Mouse (Mus musculus) liver, embryonic 14.5 days (tissue): ENCODE results near the gene Arhgef7. TPM values are rescaled to one million over a fixed set of nuclear protein-coding genes. Genes with fewer than 3 reads are reported as not detected.

Source experiments
- ATAC-seq: fragments of 200-750 bp; cut with Nextera tagmentation; 2 replicates; pipeline ENCODE4 v1.8.0; 2017; ENCODE audit warnings: moderate number of reproducible peaks, mild to moderate bottlenecking, moderate library complexity; ENCODE audit not compliant: insufficient read depth
- DNase-seq, 3 experiments: peaks; one replicate each; pipeline ENCODE4 v3.0.0-alpha.2; 2012 to 2013; ENCODE audit warnings: low read depth in 3 of 3, low spot score in 3 of 3
- H3K27ac ChIP-seq: fragments of 300-500 bp; sonication (generic); 2 replicates; pipeline ENCODE4 v1.5.1; 2014; ENCODE audit warnings: moderate library complexity, mild to moderate bottlenecking, control low read depth, inconsistent platforms
- H3K27me3 ChIP-seq: fragments of 300-500 bp; sonication (generic); 2 replicates; pipeline ENCODE4 v1.6.1; 2014; ENCODE audit warnings: mild to moderate bottlenecking, low read length, moderate library complexity; ENCODE audit not compliant: control insufficient read depth, insufficient read depth
- H3K36me3 ChIP-seq: fragments of 300-500 bp; sonication (generic); replicated peaks from 2 replicates; pipeline ENCODE4 v1.6.1; 2014; ENCODE audit warnings: low read depth; ENCODE audit not compliant: control insufficient read depth, insufficient read depth
- H3K4me1 ChIP-seq, 2 experiments: fragments of 200-500 bp in 1 of 2; fragments of 300-500 bp in 1 of 2; sonication (generic) in 1 of 2; replicated peaks; 2 replicates each; pipeline ENCODE4 v1.6.1; 2012 to 2014; ENCODE audit warnings: antibody characterized with exemption in 1 of 2, inconsistent platforms in 1 of 2, low read length in 1 of 2; ENCODE audit not compliant: control insufficient read depth in 2 of 2, insufficient read depth in 2 of 2
- H3K4me2 ChIP-seq: fragments of 300-500 bp; sonication (generic); 2 replicates; pipeline ENCODE4 v1.6.1; 2014; ENCODE audit warnings: low read depth, mild to moderate bottlenecking, control low read depth, moderate library complexity
- H3K4me3 ChIP-seq, 2 experiments: fragments of 200-500 bp in 1 of 2; fragments of 300-500 bp in 1 of 2; sonication (generic) in 1 of 2; 2 replicates each; pipeline ENCODE4 v1.5.1; 2012 to 2014; ENCODE audit warnings: low read depth in 2 of 2, low read length in 2 of 2, mild to moderate bottlenecking in 2 of 2, control low read depth in 1 of 2, inconsistent platforms in 1 of 2, moderate library complexity in 1 of 2; ENCODE audit not compliant: insufficient read depth in 1 of 2
- H3K9ac ChIP-seq: fragments of 300-500 bp; sonication (generic); replicated peaks from 2 replicates; pipeline ENCODE4 v1.6.1; 2014; ENCODE audit warnings: mild to moderate bottlenecking, control low read depth, moderate library complexity
- H3K9me3 ChIP-seq: fragments of 300-500 bp; sonication (generic); 2 replicates; pipeline ENCODE4 v1.6.1; 2016; ENCODE audit warnings: low read length, mixed read lengths; ENCODE audit not compliant: control insufficient read depth
- CTCF ChIP-seq: IDR thresholded peaks from 2 replicates; pipeline ENCODE4 v1.5.1; 2016; ENCODE audit warnings: antibody characterized with exemption, low read depth, control low read depth
- EP300 ChIP-seq: IDR thresholded peaks from 2 replicates; pipeline ENCODE4 v1.6.1; 2016; ENCODE audit warnings: antibody characterized with exemption, low read depth
- WGBS: fragments of 180-500 bp; shearing (Covaris S2); extraction: QIAGEN DNeasy Blood & Tissue Kit; methylation state at CpG from one replicate; pipeline ENCODE4 v1.1.7; 2014; ENCODE audit not compliant: insufficient replicate concordance; 5-methylcytosine and 5-hydroxymethylcytosine counted together
- polyA plus RNA-seq, 2 experiments: library from polyadenylated mRNA; depleted of rRNA in 1 of 2; stranded (reverse) in 1 of 2; unstranded in 1 of 2; fragments of >200 nt; fragmentation: Nextera tagmentation in 1 of 2; extraction: Ambion mirVana in 1 of 2; gene quantifications; 2 replicates each; pipeline versions ENCODE4 v1.2.1 to v1.2.3; 2012 to 2014

Gene Arhgef7
- polyA plus RNA-seq, 2 experiments = 6.5 to 7.0 TPM

GRCm38 (mm10) chr8:11730271-11730940 lies 2.9 kb downstream of the Arhgef7 start:
- Histone ChIP-seq H3K9ac (no peak overlapping the region), H3K27me3 (peaks cover 48% of the 10 kb centered on the region), H3K27ac (no peak overlapping the region), H3K4me3 (no peak overlapping the region), H3K36me3 (no peaks in the 10 kb centered on the region), H3K4me2 (no peak overlapping the region), H3K9me3 (no peaks in the 10 kb centered on the region), H3K4me1 (no peaks in the 10 kb centered on the region)
- ATAC-seq = no peak
- TF ChIP-seq EP300 = no peak
- no peak for TF ChIP-seq CTCF
- no peak for DNase-seq
- 56% methylated on average over 12 of the region's 12 CpGs for WGBS

GRCm38 (mm10) chr8:11735672-11736235 lies 8.2 kb downstream of the Arhgef7 start:
- 60% methylated on average over 15 of the region's 15 CpGs for WGBS
- Histone ChIP-seq H3K36me3 (no peaks in the 10 kb centered on the region), H3K9me3 (no peaks in the 10 kb centered on the region), H3K9ac (no peak overlapping the region), H3K27ac (no peak overlapping the region), H3K27me3 (no peaks in the 10 kb centered on the region), H3K4me2 (no peak overlapping the region), H3K4me1 (no peaks in the 10 kb centered on the region), H3K4me3 (no peak overlapping the region)
- ATAC-seq (peak; percentile 45; the same call in 1 of the 2 replicates), DNase-seq (no peak)
- TF ChIP-seq CTCF (no peak; the same call in 1 of the 2 replicates), EP300 (no peak)

- no peak for DNase-seq
- WGBS = 54% methylated on average over 6 of the region's 6 CpGs
- Histone ChIP-seq H3K27ac (no peak overlapping the region), H3K27me3 (no peaks in the 10 kb centered on the region), H3K9me3 (no peaks in the 10 kb centered on the region), H3K36me3 (no peaks in the 10 kb centered on the region), H3K9ac (no peak overlapping the region), H3K4me1 (peaks cover 0 to 2% of the 10 kb centered on the region in 2 experiments; a peak in 1 of 4 replicates), H3K4me2 (no peak overlapping the region), H3K4me3 (no peak overlapping the region)
- no peak for ATAC-seq
- TF ChIP-seq EP300 (no peak), CTCF (no peak)
These were observed 9.6 kb downstream of the Arhgef7 start for GRCm38 (mm10) chr8:11737096-11737495.

GRCm38 (mm10) chr8:11739082-11739481 lies 11.6 kb downstream of the Arhgef7 start:
- WGBS = 53% methylated on average over 5 of the region's 5 CpGs

GRCm38 (mm10) chr8:11740857-11741256 lies 13.3 kb downstream of the Arhgef7 start:
- H3K9me3 ChIP-seq = no peaks in the 10 kb centered on the region
- no peak overlapping the region for H3K27ac ChIP-seq
- no peak for ATAC-seq
- no peaks in the 10 kb centered on the region for H3K27me3 ChIP-seq
- peaks cover 0 to 2% of the 10 kb centered on the region in 2 experiments; a peak in 1 of 4 replicates for H3K4me1 ChIP-seq
- H3K4me2 ChIP-seq = no peak overlapping the region
- DNase-seq = no peak
- no peak overlapping the region for H3K9ac ChIP-seq
- no peak for TF ChIP-seq CTCF
- no peak for TF ChIP-seq EP300
- WGBS = 47% methylated on average over 2 of the region's 2 CpGs
- H3K36me3 ChIP-seq = no peaks in the 10 kb centered on the region
- H3K4me3 ChIP-seq = no peak overlapping the region

More at GRCm38 (mm10) chr8:11739082-11739481, 11.6 kb downstream of the Arhgef7 start:
- ATAC-seq (no peak), DNase-seq (no peak)
- Histone ChIP-seq H3K9ac (no peak overlapping the region), H3K36me3 (no peaks in the 10 kb centered on the region), H3K4me2 (no peak overlapping the region), H3K4me1 (peaks cover 0 to 2% of the 10 kb centered on the region in 2 experiments; a peak in 1 of 4 replicates), H3K4me3 (no peak overlapping the region), H3K27ac (no peak overlapping the region), H3K9me3 (no peaks in the 10 kb centered on the region), H3K27me3 (no peaks in the 10 kb centered on the region)
- no peak for TF ChIP-seq CTCF
- no peak for TF ChIP-seq EP300
